Mouse (Mus musculus) hindbrain, embryonic 14.5 days (tissue): Measurements from ENCODE around the gene Stk26. TPM values are rescaled to one million over a fixed set of nuclear protein-coding genes. Genes with fewer than 3 reads are reported as not detected.

Experiments used
- ATAC-seq: fragments of 200-750 bp; cut with Nextera tagmentation; 2 replicates; pipeline ENCODE4 v1.8.0; 2017; ENCODE audit warnings: moderate number of reproducible peaks, mild to moderate bottlenecking, moderate TSS enrichment, moderate library complexity; ENCODE audit not compliant: low FRiP score
- DNase-seq: peaks from one replicate; pipeline ENCODE4 v3.0.0-alpha.2; 2015; ENCODE audit warnings: low spot score
- H3K27ac ChIP-seq: fragments of 300-500 bp; sonication (generic); 2 replicates; pipeline ENCODE4 v1.5.1; 2014; ENCODE audit warnings: mild to moderate bottlenecking, moderate library complexity
- H3K27me3 ChIP-seq: fragments of 300-500 bp; sonication (generic); 2 replicates; pipeline ENCODE4 v1.6.1; 2014; ENCODE audit warnings: mild to moderate bottlenecking, low read length, mixed read lengths; ENCODE audit not compliant: control insufficient read depth, insufficient read depth
- H3K36me3 ChIP-seq: fragments of 300-500 bp; sonication (generic); replicated peaks from 2 replicates; pipeline ENCODE4 v1.6.1; 2014; ENCODE audit not compliant: control insufficient read depth, insufficient read depth
- H3K4me1 ChIP-seq: fragments of 300-500 bp; sonication (generic); replicated peaks from 2 replicates; pipeline ENCODE4 v1.6.1; 2014; ENCODE audit warnings: antibody characterized with exemption, low read length, mixed read lengths; ENCODE audit not compliant: control insufficient read depth, insufficient read depth
- H3K4me2 ChIP-seq: fragments of 300-500 bp; sonication (generic); replicated peaks from 2 replicates; pipeline ENCODE4 v1.6.1; 2014; ENCODE audit warnings: mild to moderate bottlenecking, moderate library complexity
- H3K4me3 ChIP-seq: fragments of 300-500 bp; sonication (generic); replicated peaks from 2 replicates; pipeline ENCODE4 v1.5.1; 2014; ENCODE audit warnings: mild to moderate bottlenecking, low read length
- H3K9ac ChIP-seq: fragments of 300-500 bp; sonication (generic); 2 replicates; pipeline ENCODE4 v1.6.1; 2014
- H3K9me3 ChIP-seq: fragments of 300-500 bp; sonication (generic); 2 replicates; pipeline ENCODE4 v1.6.1; 2016; ENCODE audit warnings: low read length; ENCODE audit not compliant: control insufficient read depth
- WGBS: fragments of 180-500 bp; shearing (Covaris S2); extraction: QIAGEN DNeasy Blood & Tissue Kit; methylation state at CpG from one replicate; pipeline ENCODE4 v1.1.7; 2014; 5-methylcytosine and 5-hydroxymethylcytosine counted together
- polyA plus RNA-seq: library from polyadenylated mRNA; unstranded; fragments of >200 nt; fragmentation: Nextera tagmentation; extraction: Ambion mirVana; gene quantifications from 2 replicates; pipeline ENCODE4 v1.2.1, GENCODE M21; 2014

The Stk26 gene
- polyA plus RNA-seq, 1 experiment from 2014 or later = 0.31 TPM

DNA sequence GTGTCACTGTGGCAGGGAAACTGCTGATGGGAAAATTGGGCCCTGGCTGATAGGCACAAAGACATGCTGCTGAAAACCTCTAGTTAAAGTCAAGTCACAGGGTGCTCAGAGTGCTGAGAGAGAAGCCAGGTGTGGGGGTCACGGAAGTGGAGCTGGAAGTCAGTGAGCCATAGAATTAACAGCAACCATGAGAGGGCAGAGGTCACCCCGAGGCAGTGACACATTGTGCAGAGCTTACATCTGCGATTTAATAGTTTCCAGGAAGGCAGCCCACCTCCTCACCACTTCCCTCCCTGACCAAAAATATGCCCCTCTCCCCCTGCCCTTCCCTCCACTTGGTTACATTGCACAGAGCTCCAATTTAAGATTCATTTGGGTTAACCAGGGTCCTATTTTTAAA, 76.5 kb downstream of the Stk26 start:
- no peak for DNase-seq
- no peaks in the 10 kb centered on the region for H3K4me1 ChIP-seq
- no peak overlapping the region for H3K4me2 ChIP-seq
- ATAC-seq = no peak
- H3K4me3 ChIP-seq = no peak overlapping the region
- no peak overlapping the region for H3K27ac ChIP-seq
- H3K27me3 ChIP-seq = no peaks in the 10 kb centered on the region
- no peaks in the 10 kb centered on the region for H3K36me3 ChIP-seq
- no peaks in the 10 kb centered on the region for H3K9me3 ChIP-seq
- 69% methylated on average over 3 of the region's 3 CpGs for WGBS
- no peak overlapping the region for H3K9ac ChIP-seq

DNA sequence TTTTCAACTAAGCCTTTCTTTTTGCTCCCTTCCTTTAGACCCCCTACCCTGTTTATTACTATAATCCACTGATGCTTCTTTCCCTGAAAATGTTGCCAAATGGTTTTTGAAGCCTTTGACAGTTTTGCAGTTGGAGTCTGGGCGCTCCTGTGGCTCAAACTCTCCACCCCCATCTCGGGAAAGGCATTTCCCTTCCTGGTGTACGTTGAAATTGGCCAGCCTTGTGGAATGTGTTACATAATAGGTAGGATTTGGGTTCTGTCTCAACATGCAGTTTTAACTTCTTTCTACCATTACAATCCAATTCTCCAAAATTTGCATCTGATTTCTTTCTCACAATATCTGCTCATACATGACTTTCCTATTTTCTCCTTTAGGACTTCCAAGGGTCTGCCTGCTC, 77.9 kb downstream of the Stk26 start:
- Histone ChIP-seq H3K4me1 (no peaks in the 10 kb centered on the region), H3K4me2 (no peak overlapping the region), H3K9ac (no peak overlapping the region), H3K36me3 (no peaks in the 10 kb centered on the region), H3K4me3 (no peak overlapping the region), H3K27me3 (no peaks in the 10 kb centered on the region), H3K27ac (no peak overlapping the region), H3K9me3 (no peaks in the 10 kb centered on the region)
- WGBS = 63% methylated on average over 3 of the region's 3 CpGs
- ATAC-seq (no peak), DNase-seq (no peak)

DNA sequence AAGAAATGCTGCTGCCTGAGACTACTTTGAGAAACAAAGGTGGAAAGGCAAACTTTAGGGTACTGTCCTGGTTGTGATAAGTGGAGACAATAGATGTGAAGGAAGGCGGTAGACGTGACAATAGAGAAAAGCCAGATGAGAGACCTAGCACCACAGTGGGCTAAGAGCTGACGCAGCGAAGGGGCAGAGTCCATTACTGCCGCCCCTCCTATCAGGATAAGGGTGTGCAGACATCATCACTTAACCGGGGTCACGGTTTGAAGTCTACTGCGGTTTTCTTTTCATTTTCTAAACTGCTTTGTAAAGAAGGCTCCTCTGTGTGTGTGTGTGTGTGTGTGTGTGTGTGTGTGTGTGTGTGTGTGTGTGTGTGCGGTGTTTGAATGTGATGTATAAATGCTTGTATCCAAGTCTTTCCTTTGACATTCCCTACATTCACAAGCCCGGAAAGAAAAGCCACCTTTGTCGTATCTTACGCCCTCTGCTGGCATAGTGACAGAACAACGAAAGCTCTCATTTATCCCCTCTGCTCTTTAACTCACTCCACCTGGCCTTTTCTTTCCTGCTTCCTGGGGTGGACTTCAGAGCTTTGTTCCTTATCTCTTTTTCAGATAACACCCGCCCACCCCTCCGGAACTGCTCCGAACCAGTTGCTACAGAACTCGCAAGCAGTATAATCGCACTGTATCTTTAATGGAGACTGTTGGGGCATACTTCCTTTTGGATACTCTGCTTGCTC, 84.0 kb downstream of the Stk26 start:
- no peak for ATAC-seq
- 43% methylated on average over 16 of the region's 18 CpGs for WGBS
- no peak overlapping the region for H3K9ac ChIP-seq
- DNase-seq = peak; percentile 34
- H3K9me3 ChIP-seq = no peaks in the 10 kb centered on the region
- peak overlapping the region; percentile 8; the same call in 1 of the 2 replicates for H3K4me2 ChIP-seq
- H3K27ac ChIP-seq = no peak overlapping the region
- H3K4me1 ChIP-seq = no peaks in the 10 kb centered on the region
- H3K27me3 ChIP-seq = no peaks in the 10 kb centered on the region
- no peaks in the 10 kb centered on the region for H3K36me3 ChIP-seq
- no peak overlapping the region for H3K4me3 ChIP-seq

DNA sequence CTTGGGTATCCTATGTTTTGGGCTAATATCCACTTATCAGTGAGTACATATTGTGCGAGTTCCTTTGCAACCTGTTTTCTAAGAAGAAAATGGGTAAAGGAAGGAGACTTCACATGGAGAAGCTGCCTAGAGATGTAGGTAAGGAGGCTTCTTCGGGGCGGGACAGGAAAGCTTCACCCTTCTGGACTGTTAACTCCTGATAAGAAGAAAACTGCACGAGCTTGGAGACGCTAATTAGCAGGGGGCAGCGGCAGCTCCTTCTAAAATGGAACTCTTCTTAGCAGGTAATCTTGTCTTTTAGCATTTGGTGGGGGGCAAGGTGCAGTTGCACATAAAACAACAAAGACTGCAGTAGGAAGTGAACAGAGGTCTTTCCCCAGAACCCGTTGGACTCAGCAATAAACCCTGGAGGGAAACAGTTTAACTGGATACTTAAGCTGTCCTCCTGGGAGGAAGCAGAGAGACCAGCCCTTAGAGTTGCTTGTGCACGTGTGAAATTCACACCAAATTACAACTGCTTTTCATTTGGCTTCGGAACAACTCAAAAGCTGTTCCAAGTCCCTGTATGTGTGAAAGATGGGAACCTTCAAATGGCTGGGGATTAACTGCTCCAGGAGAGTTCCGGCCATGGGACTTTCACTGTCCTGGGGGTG, 86.2 kb downstream of the Stk26 start:
- Histone ChIP-seq H3K4me2 (no peak overlapping the region), H3K27me3 (no peaks in the 10 kb centered on the region), H3K9ac (no peak overlapping the region), H3K36me3 (no peaks in the 10 kb centered on the region), H3K9me3 (no peaks in the 10 kb centered on the region), H3K27ac (no peak overlapping the region), H3K4me3 (no peak overlapping the region), H3K4me1 (no peaks in the 10 kb centered on the region)
- DNase-seq (no peak), ATAC-seq (no peak)
- WGBS = 77% methylated on average over 10 of the region's 10 CpGs

DNA sequence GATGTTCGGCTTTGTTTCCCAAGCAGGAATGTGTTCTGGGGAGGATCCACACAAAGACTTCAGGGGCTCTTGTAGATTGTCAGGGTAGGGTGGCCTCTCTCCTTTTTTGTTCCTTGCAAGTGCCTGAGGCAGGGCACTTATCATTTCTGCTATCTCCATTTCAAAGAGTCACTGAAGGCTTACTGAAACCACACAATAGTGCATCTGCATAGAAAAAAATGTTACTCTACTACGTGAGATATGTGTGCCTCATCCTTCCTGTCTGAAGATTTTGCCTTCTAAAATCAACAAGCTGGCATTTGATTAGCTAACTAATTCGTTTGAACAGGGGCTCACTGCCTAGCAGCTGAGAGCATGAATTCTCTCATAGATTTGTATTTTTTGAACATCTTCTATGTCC, 89.5 kb downstream of the Stk26 start:
- WGBS = 45% methylated on average over 3 of the region's 3 CpGs
- H3K4me1 ChIP-seq = no peaks in the 10 kb centered on the region
- H3K9me3 ChIP-seq = no peaks in the 10 kb centered on the region
- H3K27ac ChIP-seq = no peak overlapping the region
- DNase-seq = no peak
- no peaks in the 10 kb centered on the region for H3K36me3 ChIP-seq
- ATAC-seq = no peak
- no peak overlapping the region for H3K9ac ChIP-seq
- H3K4me2 ChIP-seq = no peak overlapping the region
- no peak overlapping the region for H3K4me3 ChIP-seq
- no peaks in the 10 kb centered on the region for H3K27me3 ChIP-seq

DNA sequence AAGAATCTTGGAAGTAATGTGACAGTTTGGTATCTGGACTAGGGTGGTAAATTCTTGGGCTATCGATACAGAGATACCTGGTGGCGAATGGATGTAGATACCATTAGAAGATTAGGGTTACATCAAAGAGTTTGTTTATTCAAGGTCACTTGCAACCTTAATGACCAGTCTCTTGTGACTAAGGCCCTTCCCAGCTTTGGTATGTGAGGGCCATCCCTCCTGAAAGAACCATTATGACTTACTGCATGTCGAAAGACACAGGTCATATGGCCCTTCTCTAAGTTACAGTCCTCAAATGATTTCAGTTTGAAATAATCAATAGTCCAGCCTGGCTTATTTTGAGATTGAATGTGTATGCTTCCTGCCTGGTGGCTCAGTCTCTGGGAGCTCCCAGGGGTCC, 96.3 kb downstream of the Stk26 start:
- Histone ChIP-seq H3K27ac (no peak overlapping the region), H3K9ac (no peak overlapping the region), H3K4me3 (no peak overlapping the region), H3K9me3 (no peaks in the 10 kb centered on the region), H3K27me3 (no peaks in the 10 kb centered on the region), H3K4me1 (no peaks in the 10 kb centered on the region), H3K4me2 (no peak overlapping the region), H3K36me3 (no peaks in the 10 kb centered on the region)
- no peak for ATAC-seq
- WGBS = 88% methylated on average over 3 of the region's 3 CpGs
- no peak for DNase-seq

DNA sequence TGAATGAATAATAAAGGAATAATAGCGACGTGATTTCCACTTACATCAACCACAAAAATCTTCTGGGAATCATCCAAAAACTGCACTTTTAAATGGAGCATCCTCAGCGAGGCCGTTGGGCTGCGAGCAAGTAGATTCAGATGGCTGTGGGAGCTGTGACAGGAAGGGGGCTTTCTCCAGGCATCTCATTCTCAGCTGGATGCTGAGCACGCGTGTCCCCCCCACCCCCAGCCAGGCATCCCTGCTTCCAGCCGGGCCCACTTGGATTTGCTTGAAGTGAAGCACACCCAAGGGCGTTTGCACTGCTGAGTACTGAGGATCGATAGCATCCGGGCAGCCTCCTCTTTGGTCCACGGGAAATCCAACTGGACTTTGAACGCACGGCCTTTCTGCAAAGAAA, 101.8 kb downstream of the Stk26 start, which contains the start of gene Frmd7:
Frmd7 (minus strand) TSS at position 101 of the 400 bp plus-strand sequence.
- Histone ChIP-seq H3K9me3 (no peaks in the 10 kb centered on the region), H3K27ac (no peak within 1 kb of the TSS), H3K4me2 (no peak within 1 kb of the TSS), H3K4me3 (no peak within 1 kb of the TSS), H3K36me3 (no peaks in the 10 kb centered on the region), H3K4me1 (no peaks in the 10 kb centered on the region), H3K27me3 (no peaks in the 10 kb centered on the region), H3K9ac (no peak within 1 kb of the TSS)
- no peak for DNase-seq
- no peak for ATAC-seq
- 71% methylated on average over 14 of the region's 14 CpGs for WGBS

Other genes with a start within 250 kb of the Stk26 start
- gene Frmd7, start 101.7 kb downstream of the Stk26 start, polyA plus RNA-seq = 0.09 TPM in 1 of 2 replicates, not detected in the other
- 18.2 and 18.8 TPM in 2 replicates for gene Rap2c, start 177.0 kb downstream of the Stk26 start, polyA plus RNA-seq